Mouse (Mus musculus): Measurements from ENCODE around the gene Sike1. TPM values are rescaled to one million over a fixed set of nuclear protein-coding genes. Genes with fewer than 3 reads are reported as not detected.
A peak's percentile ranks its signal among the peaks of the same experiment; 100 is the strongest.

Sike1 gene
- total and polyA plus RNA-seq, 2 experiments from 2014 or later: 31.8 to 60.0 TPM

DNA sequence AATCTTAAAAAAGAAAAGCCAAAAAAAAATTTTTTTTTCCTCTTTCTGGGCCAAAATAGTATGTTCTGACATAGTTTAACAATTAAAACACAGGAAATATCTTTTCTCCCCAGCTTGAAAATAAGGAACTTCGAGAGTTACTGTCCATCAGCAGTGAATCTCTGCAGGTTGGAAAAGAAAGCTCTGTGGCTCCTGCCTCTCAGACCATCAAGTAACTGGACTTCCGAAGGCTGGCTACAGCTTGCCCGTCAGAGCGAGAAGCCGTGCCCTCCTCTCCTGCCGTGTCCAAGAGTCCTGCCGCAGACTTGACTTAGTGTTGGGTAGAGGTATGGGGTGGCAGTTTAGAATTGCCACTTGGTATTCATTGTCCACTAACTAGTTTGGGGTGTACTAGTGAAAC is 6.1 kb downstream of the Sike1 start:
- Histone ChIP-seq H3K36me3 (replicated peaks; ENCODE audit: control insufficient read depth, insufficient read depth, low read length) (peaks cover 68% of the 10 kb centered on the region), H3K4me3 (ENCODE audit: low read depth, low read length) (no peak overlapping the region), H3K9me3 (replicated peaks; ENCODE audit: control insufficient read depth, low read length) (no peaks in the 10 kb centered on the region), H3K4me1 (ENCODE audit: control insufficient read depth, insufficient read depth) (0 out of 2 replicates have a peak, but pooled peaks cover 2% of the 10 kb centered on the region), H3K9ac (replicated peaks; ENCODE audit: low read depth, low read length) (no peak overlapping the region), H3K27me3 (ENCODE audit: control insufficient read depth, insufficient read depth, low read length) (no peaks in the 10 kb centered on the region), H3K27ac (ENCODE audit: low read depth) (no peak overlapping the region), H3K4me2 (ENCODE audit: low read depth, low read length) (no peak overlapping the region)
- WGBS: 93% methylated on average over 7 of the region's 7 CpGs
- DNase-seq (ENCODE audit: low spot score) (no peak), ATAC-seq (ENCODE audit: insufficient read depth, low read depth) (no peak)
- no peak for TF ChIP-seq CTCF (IDR thresholded peaks at IDR 0.05; ENCODE audit: low read depth)
- no peak for TF ChIP-seq EP300 (IDR thresholded peaks at IDR 0.05; ENCODE audit: low read depth)

GRCm38 (mm10) chr3:103017350-103017749 is 21.8 kb downstream of the Sike1 start:
- peaks cover 13% of the 10 kb centered on the region for H3K4me1 ChIP-seq (ENCODE audit: control insufficient read depth, insufficient read depth)
- H3K9me3 ChIP-seq (replicated peaks; ENCODE audit: control insufficient read depth, low read length): no peaks in the 10 kb centered on the region
- DNase-seq (ENCODE audit: low spot score): no peak
- ATAC-seq (ENCODE audit: insufficient read depth, low read depth): no peak
- 21% methylated on average over 2 of the region's 2 CpGs for WGBS
- H3K27me3 ChIP-seq (ENCODE audit: control insufficient read depth, insufficient read depth, low read length): no peaks in the 10 kb centered on the region
- H3K9ac ChIP-seq (replicated peaks; ENCODE audit: low read depth, low read length): no peak overlapping the region
- H3K4me2 ChIP-seq (ENCODE audit: low read depth, low read length): no peak overlapping the region
- no peak overlapping the region for H3K4me3 ChIP-seq (ENCODE audit: low read depth, low read length)
- H3K27ac ChIP-seq (ENCODE audit: low read depth): no peak overlapping the region
- H3K36me3 ChIP-seq (replicated peaks; ENCODE audit: control insufficient read depth, insufficient read depth, low read length): no peaks in the 10 kb centered on the region
- TF ChIP-seq CTCF (IDR thresholded peaks at IDR 0.05; ENCODE audit: low read depth) (no peak), EP300 (IDR thresholded peaks at IDR 0.05; ENCODE audit: low read depth) (no peak)

DNA sequence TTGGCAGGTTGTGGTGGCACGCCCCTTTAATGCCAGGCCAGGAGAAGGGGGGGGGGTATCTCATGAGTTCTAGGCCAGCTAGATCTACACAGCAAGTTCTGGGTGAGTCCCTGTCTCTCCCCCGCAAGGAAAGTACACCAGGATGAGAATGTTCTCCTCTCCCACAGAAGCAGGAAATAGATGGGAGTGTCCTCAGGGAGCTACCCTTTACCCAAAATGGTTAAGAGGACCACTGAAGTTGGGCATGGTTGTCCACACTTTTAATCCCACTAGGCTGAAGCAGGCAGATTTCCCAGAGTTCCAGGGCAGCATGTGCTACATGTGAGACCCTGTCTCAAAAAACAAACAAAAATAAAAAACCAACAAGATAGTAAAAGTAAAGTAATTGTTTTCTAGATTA is 24.0 kb downstream of the Sike1 start:
- no peak for DNase-seq (ENCODE audit: low spot score)

DNA sequence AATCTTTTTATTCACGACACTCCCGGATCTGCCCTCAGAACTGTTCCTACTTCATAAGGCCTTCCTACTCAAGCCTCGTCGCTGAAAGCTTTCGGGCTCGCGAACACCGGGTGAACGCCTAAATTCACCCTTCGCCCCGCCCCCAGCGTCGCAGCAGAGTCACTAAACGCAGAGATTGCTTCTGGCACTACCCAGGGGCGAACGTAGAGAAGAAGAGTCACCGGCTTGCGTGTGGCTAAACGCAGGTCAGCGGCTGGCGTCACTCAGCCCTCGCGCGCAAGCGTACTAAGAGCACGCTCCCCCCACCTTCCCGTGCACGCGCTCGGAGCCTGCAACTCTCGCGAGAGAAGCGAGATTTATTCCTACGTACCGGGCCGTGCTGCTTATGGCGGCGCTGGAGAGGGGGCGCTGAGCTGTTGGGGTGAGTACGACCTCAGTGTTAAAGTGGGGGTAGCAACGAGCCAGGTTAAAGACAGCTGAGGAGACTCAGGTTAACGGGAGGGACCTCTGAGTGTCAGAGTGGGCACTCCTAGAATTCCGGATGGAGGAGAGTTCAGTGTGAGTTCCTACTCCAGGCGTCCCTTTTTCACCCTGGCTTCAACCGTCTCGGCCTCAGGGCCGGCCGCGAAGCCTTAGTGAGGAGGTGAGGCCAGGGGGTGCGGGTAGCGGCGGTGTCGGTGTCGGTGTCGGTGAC is 24.9 kb downstream of the Sike1 start, which contains the start of gene Csde1:
Gene Csde1 (plus strand): TSS at position 178 of the 694 bp plus-strand sequence.
- TF ChIP-seq EP300 (IDR thresholded peaks at IDR 0.05; ENCODE audit: low read depth) (peak; percentile 16; the same call in 1 of the 2 replicates), CTCF (IDR thresholded peaks at IDR 0.05; ENCODE audit: low read depth) (no peak)
- under 1% methylated on average over 55 of the region's 55 CpGs for WGBS
- peak within 1 kb of the TSS; percentile 89 for H3K4me2 ChIP-seq (ENCODE audit: low read depth, low read length)
- H3K9ac ChIP-seq (replicated peaks; ENCODE audit: low read depth, low read length): peak within 1 kb of the TSS; percentile 93
- no peaks in the 10 kb centered on the region for H3K27me3 ChIP-seq (ENCODE audit: control insufficient read depth, insufficient read depth, low read length)
- DNase-seq (ENCODE audit: low spot score): peak; percentile 99
- H3K27ac ChIP-seq (ENCODE audit: low read depth): peak within 1 kb of the TSS; percentile 96
- peaks cover 16% of the 10 kb centered on the region for H3K4me1 ChIP-seq (ENCODE audit: control insufficient read depth, insufficient read depth)
- ATAC-seq (ENCODE audit: insufficient read depth, low read depth): peak; percentile 96
- no peaks in the 10 kb centered on the region for H3K36me3 ChIP-seq (replicated peaks; ENCODE audit: control insufficient read depth, insufficient read depth, low read length)
- H3K9me3 ChIP-seq (replicated peaks; ENCODE audit: control insufficient read depth, low read length): no peaks in the 10 kb centered on the region
- peak within 1 kb of the TSS; percentile 88 for H3K4me3 ChIP-seq (ENCODE audit: low read depth, low read length)

More for the DNA sequence above, 24.0 kb downstream of the Sike1 start:
- ATAC-seq (ENCODE audit: insufficient read depth, low read depth): no peak
- Histone ChIP-seq H3K9me3 (replicated peaks; ENCODE audit: control insufficient read depth, low read length) (no peaks in the 10 kb centered on the region), H3K36me3 (replicated peaks; ENCODE audit: control insufficient read depth, insufficient read depth, low read length) (no peaks in the 10 kb centered on the region), H3K9ac (replicated peaks; ENCODE audit: low read depth, low read length) (peak overlapping the region; percentile 93), H3K4me1 (ENCODE audit: control insufficient read depth, insufficient read depth) (peaks cover 16% of the 10 kb centered on the region), H3K27ac (ENCODE audit: low read depth) (peak overlapping the region; percentile 96), H3K27me3 (ENCODE audit: control insufficient read depth, insufficient read depth, low read length) (no peaks in the 10 kb centered on the region), H3K4me3 (ENCODE audit: low read depth, low read length) (peak overlapping the region; percentile 88; the same call in 1 of the 2 replicates), H3K4me2 (ENCODE audit: low read depth, low read length) (peak overlapping the region; percentile 89)
- 83% methylated on average over 2 of the region's 2 CpGs for WGBS
- TF ChIP-seq CTCF (IDR thresholded peaks at IDR 0.05; ENCODE audit: low read depth) (no peak), EP300 (IDR thresholded peaks at IDR 0.05; ENCODE audit: low read depth) (no peak)

DNA sequence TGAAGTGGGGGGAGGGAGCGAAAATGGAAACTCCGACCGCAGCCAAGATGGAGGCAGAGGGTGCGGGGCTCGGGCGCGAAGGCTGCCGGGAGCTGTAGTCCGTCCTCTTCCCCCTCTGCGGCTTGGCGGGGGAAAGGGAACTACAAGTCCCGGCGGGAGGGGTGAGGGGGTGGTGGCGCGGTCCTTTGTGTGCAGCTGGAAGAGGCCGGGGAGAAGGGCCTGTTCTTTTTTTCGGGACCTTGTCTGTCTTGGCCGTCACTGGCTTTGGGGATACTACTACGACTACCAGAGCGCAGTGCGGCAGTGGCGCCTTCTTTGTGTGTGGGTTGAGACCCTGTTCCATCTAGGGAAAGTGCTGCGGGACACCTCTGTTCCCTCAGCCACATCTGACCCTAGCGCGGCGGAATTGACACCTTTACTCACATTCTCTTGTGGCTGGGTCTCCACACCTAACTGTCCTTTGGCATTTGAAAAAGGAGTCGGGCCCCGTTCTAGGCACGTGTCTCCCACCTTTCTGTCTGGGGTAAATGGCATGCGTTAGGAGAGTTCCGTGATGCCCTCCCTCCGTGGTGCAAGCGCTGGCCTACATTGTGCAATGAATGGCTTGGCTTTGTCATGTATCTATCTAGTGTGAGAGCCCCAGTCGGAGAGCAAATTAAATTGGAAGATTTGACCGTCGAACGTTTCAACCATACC is 25.6 kb downstream of the Sike1 start:
- Histone ChIP-seq H3K27me3 (ENCODE audit: control insufficient read depth, insufficient read depth, low read length) (no peaks in the 10 kb centered on the region), H3K36me3 (replicated peaks; ENCODE audit: control insufficient read depth, insufficient read depth, low read length) (no peaks in the 10 kb centered on the region), H3K27ac (ENCODE audit: low read depth) (peak overlapping the region; percentile 96), H3K9me3 (replicated peaks; ENCODE audit: control insufficient read depth, low read length) (no peaks in the 10 kb centered on the region), H3K4me2 (ENCODE audit: low read depth, low read length) (peak overlapping the region; percentile 89), H3K4me3 (ENCODE audit: low read depth, low read length) (peak overlapping the region; percentile 88), H3K4me1 (ENCODE audit: control insufficient read depth, insufficient read depth) (peaks cover 16% of the 10 kb centered on the region), H3K9ac (replicated peaks; ENCODE audit: low read depth, low read length) (peak overlapping the region; percentile 93)
- TF ChIP-seq CTCF (IDR thresholded peaks at IDR 0.05; ENCODE audit: low read depth) (no peak), EP300 (IDR thresholded peaks at IDR 0.05; ENCODE audit: low read depth) (peak; percentile 17; the same call in 1 of the 2 replicates)
- under 1% methylated on average over 30 of the region's 37 CpGs for WGBS
- peak; percentile 91 for DNase-seq (ENCODE audit: low spot score)
- peak; percentile 90 for ATAC-seq (ENCODE audit: insufficient read depth, low read depth)
